Mouse (Mus musculus): ENCODE data around the gene Ccdc84.
"Not testable (repeated sequence)": the region's sequence is repeated elsewhere in the genome, so short reads cannot be mapped to it uniquely, and the experiment has no call there.

The Ccdc84 gene

GRCm38 (mm10) chr9:44408693-44409092 is 9.7 kb downstream of the Ccdc84 start:
- not testable (repeated sequence) for DNase-seq (ENCODE audit: low spot score)

- DNase-seq (ENCODE audit: low spot score) = no peak
Measured at GRCm38 (mm10) chr9:44407752-44408097, 10.6 kb downstream of the Ccdc84 start.

GRCm38 (mm10) chr9:44406906-44407751 is 11.2 kb downstream of the Ccdc84 start, which contains the start of the genes Rps25 and Trappc4:
Rps25 (plus strand) TSS chr9:44407139.
Trappc4 (minus strand) TSS chr9:44407600.
- DNase-seq (ENCODE audit: low spot score) = peak; percentile 95

GRCm38 (mm10) chr9:44405011-44405410 is 13.4 kb downstream of the Ccdc84 start:
- DNase-seq (ENCODE audit: low spot score) = no peak

GRCm38 (mm10) chr9:44401081-44401480 is 17.3 kb downstream of the Ccdc84 start:
- no peak for DNase-seq (ENCODE audit: low spot score)

GRCm38 (mm10) chr9:44399795-44400114 is 18.6 kb downstream of the Ccdc84 start:
- no peak for DNase-seq (ENCODE audit: low spot score)

- DNase-seq (ENCODE audit: low spot score) = no peak
Measured at GRCm38 (mm10) chr9:44399114-44399794, 19.1 kb downstream of the Ccdc84 start.

GRCm38 (mm10) chr9:44398551-44398950 is 19.8 kb downstream of the Ccdc84 start:
- no peak for DNase-seq (ENCODE audit: low spot score)

- peak; percentile 39 for DNase-seq (ENCODE audit: low spot score)
Measured at GRCm38 (mm10) chr9:44398087-44398486, 20.3 kb downstream of the Ccdc84 start.

- peak; percentile 98 for DNase-seq (ENCODE audit: low spot score)
Measured at GRCm38 (mm10) chr9:44396684-44397411, 21.5 kb downstream of the Ccdc84 start, which contains the start of gene Slc37a4. Slc37a4 (plus strand) TSS chr9:44396852.

GRCm38 (mm10) chr9:44391466-44391865 is 26.9 kb downstream of the Ccdc84 start:
- DNase-seq (ENCODE audit: low spot score) = peak; percentile 83

- peak; percentile 60 for DNase-seq (ENCODE audit: low spot score)
Measured at GRCm38 (mm10) chr9:44389273-44389672, 29.1 kb downstream of the Ccdc84 start.

- DNase-seq (ENCODE audit: low spot score) = peak; percentile 43
Measured at GRCm38 (mm10) chr9:44387221-44387620, 31.1 kb downstream of the Ccdc84 start.

- no peak for DNase-seq (ENCODE audit: low spot score)
Measured at GRCm38 (mm10) chr9:44384596-44384995, 33.8 kb downstream of the Ccdc84 start.

- DNase-seq (ENCODE audit: low spot score) = no peak
Measured at GRCm38 (mm10) chr9:44379862-44380261, 38.5 kb downstream of the Ccdc84 start.

- DNase-seq (ENCODE audit: low spot score) = peak; percentile 99
Measured at GRCm38 (mm10) chr9:44379054-44379834, 39.1 kb downstream of the Ccdc84 start, which contains the start of gene Hyou1. Hyou1 (plus strand) TSS chr9:44379490.

- no peak for DNase-seq (ENCODE audit: low spot score)
Measured at GRCm38 (mm10) chr9:44378153-44378730, 40.1 kb downstream of the Ccdc84 start.

GRCm38 (mm10) chr9:44377335-44377734 is 41.0 kb downstream of the Ccdc84 start:
- not testable (repeated sequence) for DNase-seq (ENCODE audit: low spot score)

GRCm38 (mm10) chr9:44376141-44376540 is 42.2 kb downstream of the Ccdc84 start:
- DNase-seq (ENCODE audit: low spot score) = no peak

- DNase-seq (ENCODE audit: low spot score) = no peak
Measured at GRCm38 (mm10) chr9:44373386-44373785, 45.0 kb downstream of the Ccdc84 start.

GRCm38 (mm10) chr9:44364480-44364879 is 53.9 kb downstream of the Ccdc84 start:
- DNase-seq (ENCODE audit: low spot score) = no peak
